Mouse (Mus musculus) cerebellum, adult 18-20 months (tissue): ENCODE measurements around the gene Nckipsd.

Source experiments
- DNase-seq, 2 experiments: peaks; one replicate each; pipeline ENCODE4 v3.0.0; 2021

The Nckipsd gene

GRCm38 (mm10) chr9:108808163-108808665 is at the start of gene Nckipsd:
Gene Nckipsd, plus strand, starts transcription at chr9:108808368.
- DNase-seq = peak; percentile 93 to 99

DNA sequence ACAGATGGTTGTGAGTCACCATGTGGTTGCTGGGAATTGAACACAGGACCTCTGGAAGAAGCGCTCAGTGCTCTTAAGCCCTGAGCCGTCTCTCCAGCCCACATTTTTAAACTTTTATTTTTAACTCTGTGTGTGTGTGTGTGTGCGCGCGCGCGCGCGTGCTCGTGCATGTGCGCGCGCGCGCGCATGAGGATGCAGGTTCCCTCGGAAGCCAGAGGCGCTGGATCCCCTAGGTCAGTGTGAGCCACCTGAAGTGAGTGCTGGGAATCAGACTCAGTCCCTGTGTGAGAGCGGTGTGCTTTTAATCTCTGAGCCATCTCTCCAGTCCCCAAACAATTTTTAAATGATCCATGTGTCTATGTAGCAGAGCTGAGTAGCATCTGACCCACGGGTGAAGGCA is 49.0 kb upstream of the Nckipsd start:
- DNase-seq = no peak

DNA sequence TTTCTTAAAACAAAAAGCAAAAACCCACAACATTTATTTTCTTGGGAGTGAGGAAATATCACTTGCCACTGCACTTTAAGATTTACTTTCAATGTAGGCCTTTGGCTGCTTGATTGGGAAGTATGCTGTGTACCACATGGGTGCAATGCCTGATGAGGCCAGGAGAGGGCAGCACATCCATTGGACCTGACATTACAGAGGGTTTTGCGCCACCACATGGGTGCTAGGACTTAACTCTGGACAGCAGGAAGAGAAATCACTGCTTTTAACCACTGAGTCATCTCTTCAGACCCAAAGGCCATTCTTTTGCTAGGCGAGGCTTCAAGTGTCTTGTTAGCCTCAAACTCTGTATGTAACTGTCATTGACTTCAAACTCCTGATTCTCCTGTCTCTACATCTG is 48.4 kb upstream of the Nckipsd start:
- peak in 1 of 2 experiments; percentile 25 for DNase-seq

- DNase-seq = no peak
Observed at GRCm38 (mm10) chr9:108761561-108761960, 46.6 kb upstream of the Nckipsd start.

DNA sequence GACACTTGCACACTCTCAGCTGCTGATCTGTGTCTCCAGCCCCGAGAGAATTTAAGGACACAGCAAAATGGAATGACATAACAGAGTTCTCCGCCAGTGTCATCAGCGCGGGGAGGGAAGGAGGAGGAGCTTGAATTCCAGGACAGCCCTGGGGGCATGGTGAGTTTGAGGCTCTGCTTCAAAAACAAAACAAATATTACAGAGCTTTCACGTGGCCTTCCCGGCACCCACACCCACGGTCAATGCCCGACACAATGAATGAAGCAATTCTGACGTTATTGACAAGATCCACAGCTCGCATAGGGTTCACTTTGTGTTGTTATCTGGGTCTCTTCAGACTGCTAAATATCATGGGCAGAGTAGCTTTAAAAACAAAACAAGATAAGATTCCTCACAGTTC is 43.2 kb upstream of the Nckipsd start:
- no peak for DNase-seq

DNA sequence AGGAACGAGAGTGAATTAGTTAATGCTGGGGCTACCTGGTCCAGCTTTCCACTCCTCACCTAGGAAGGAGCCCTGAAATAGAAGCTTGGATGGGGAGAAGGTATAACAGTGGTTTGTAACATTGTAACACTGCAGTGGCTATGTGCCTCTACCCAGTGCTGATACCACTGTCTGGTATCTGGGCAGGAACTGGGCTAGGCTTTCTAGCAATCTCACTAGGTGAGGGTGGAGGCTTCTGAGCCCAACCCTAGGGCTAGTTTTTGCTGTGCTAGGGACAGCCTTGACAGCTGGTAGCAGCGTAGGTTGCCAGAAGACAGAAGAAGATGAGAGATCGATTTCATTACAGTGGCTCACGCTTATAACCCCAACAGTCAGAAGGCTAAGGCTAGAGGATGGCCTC is 31.6 kb upstream of the Nckipsd start:
- DNase-seq = no peak

GRCm38 (mm10) chr9:108777276-108777675 is 30.9 kb upstream of the Nckipsd start:
- DNase-seq = no peak

- no peak for DNase-seq
Observed at GRCm38 (mm10) chr9:108780959-108781358, 27.2 kb upstream of the Nckipsd start.

- no peak for DNase-seq
Observed at GRCm38 (mm10) chr9:108781891-108782290, 26.3 kb upstream of the Nckipsd start.

- DNase-seq = no peak
Observed at GRCm38 (mm10) chr9:108782836-108783547, 25.2 kb upstream of the Nckipsd start.

GRCm38 (mm10) chr9:108783548-108784463 is 24.4 kb upstream of the Nckipsd start, which contains the start of gene Ip6k2:
Gene Ip6k2, plus strand, starts transcription at chr9:108783796.
- peak; percentile 97 to 98 for DNase-seq

GRCm38 (mm10) chr9:108785416-108785815 is 22.8 kb upstream of the Nckipsd start:
- DNase-seq = no peak

DNA sequence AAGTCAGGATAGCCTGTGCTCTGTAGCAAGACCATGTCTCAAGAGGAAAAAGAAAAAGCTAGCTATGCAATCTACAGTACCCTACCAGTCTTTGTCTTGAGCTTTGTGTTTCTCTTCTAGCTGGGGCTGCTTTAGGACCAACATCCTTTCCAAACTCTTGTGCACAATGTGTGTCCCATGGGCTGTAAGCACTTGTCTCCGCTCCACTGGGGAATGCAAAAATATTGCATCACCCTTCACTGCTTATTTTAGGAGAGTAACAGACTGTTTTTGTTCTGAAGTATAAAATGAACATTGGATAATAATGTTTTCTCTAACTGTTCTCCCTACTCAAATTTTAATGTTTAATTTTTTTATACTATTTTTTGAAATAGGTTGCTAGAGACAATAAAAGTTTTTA is 21.7 kb upstream of the Nckipsd start:
- DNase-seq = no peak

DNA sequence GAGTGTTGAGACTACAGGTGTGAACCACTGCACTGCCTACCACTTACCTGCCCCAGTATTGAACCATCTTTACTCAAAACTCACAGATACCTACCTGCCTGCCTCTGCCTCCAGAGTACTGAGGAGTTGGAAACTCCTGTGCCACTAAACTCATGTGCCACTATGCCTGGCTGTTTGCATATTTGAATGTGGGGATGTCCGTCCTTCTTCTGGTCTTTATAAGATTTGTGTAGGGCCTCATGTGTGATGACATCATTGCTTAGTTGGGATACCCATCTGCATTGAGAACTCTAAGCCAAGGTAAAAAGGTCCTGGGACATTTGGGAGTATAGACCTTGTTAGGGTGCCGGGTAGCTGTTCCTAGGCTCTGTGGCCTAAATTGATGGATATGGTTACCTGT is 21.1 kb upstream of the Nckipsd start:
- no peak for DNase-seq

DNA sequence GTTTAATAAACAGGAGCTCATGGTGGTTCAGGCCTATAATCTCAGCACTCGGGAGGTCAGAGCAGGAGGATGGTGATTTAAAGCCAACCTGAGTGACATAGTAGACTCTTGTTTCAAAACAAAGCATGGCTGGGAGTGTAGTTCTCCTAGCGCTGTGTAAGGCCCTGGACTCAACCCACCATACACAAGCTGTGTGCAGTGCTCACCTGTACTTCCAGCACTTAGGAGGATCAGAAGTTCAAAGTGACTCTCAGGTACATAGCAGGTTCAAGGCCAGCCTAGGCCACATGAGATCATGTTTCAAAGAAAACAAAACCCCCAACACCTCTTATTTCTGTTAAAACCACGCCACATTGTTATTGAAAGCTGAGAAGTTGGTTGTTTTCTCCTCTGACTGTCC is 19.5 kb upstream of the Nckipsd start:
- no peak for DNase-seq

DNA sequence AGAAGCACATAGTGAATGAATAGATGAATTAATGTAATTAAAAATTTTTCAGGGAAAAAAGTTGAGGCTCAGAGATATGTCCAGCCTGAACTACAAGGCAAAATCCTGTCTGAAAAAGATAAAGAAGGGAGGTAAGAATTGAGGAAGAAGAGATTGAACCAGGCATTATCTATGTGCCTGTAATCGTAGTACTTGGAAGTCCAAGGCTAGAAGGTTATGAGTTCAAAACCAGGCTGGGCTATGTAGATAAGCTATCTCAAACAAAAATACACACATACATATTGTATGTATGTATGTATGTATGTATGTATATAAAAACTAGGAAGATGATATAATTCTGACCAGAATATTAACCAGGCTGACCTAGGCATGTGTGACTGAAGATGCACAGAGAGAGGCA is 15.9 kb upstream of the Nckipsd start:
- no peak for DNase-seq

GRCm38 (mm10) chr9:108792730-108793129 is 15.4 kb upstream of the Nckipsd start:
- DNase-seq = peak in 1 of 2 experiments; percentile 7

DNA sequence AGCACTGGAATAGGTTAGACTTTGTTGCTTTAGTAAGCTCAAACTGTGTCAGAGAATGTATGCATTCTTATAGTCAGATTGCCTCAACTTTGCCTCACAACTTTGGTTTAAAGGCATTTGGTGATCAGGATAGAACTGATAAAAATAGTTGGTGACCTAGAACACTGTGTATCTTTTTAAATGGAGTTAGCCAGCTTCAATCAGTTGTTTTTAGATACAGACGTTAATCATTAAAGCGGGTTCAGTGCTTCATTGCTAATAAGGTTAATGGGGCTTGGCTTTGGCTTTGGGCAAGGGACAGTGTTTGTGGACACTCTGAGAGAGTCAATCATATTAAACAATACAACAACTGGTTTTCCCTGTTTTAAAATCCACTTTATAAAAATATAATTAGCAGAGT is 12.9 kb upstream of the Nckipsd start:
- peak in 1 of 2 experiments; percentile 2 for DNase-seq

GRCm38 (mm10) chr9:108795762-108796161 is 12.4 kb upstream of the Nckipsd start:
- DNase-seq = peak in 1 of 2 experiments; percentile 55

DNA sequence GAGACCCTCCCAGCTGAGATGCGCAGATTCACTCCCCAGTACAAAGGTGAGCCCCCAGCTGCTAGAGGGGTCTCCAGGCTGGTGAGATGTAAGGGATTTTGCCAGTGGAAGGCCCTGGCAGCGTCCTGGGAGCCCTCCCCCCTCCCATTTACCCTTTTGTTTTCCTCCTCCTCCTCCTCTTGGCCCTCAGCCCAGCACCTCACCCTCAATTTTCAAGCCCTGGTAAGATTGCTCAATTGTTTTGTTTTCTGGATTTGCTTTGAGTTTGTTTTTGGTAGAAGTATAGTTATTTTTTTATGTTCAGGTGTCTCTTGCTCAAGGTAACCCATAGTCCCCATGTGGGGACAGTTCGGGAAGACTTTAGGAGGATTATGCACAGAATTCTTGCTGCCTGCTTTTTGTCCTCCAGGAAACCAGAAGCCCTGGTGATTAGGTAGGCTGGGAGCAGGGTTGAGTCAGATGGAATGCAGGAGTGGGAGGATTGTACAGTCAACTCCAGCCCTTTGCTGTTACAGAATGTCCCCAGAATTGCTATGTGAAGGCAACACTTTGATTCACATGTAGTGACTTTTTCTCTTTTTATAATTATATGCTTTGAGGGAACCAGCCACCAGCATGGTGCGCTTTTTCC is 11.7 kb upstream of the Nckipsd start:
- no peak for DNase-seq

GRCm38 (mm10) chr9:108797477-108797876 is 10.7 kb upstream of the Nckipsd start:
- no peak for DNase-seq

DNA sequence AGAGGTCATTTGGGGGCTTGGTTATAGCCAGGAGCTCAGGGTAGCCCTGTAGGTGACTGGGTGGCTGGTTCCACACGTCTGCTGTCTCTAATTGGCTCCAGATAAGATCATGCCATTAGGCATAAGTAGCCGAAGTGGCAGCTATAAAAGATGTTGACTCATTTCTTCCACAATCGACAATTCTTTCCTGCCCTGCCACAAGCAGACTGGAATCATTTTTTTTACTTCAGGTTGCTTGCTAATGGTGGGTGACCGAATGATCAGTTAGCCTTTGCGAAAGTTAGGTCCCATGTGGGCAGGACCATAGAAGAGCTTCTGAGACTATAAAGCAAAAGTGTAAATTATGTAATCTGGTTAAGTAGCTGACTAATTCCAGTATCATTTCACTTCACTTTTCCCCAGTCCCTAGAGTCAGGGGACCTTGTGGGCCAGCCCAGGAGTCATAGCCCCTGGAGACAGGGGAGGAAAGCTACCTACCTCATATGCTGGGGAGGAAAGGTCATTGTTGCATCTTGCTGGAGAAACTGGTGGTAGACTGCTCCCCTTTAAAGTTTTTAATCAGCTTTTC is 9.6 kb upstream of the Nckipsd start:
- no peak for DNase-seq

DNA sequence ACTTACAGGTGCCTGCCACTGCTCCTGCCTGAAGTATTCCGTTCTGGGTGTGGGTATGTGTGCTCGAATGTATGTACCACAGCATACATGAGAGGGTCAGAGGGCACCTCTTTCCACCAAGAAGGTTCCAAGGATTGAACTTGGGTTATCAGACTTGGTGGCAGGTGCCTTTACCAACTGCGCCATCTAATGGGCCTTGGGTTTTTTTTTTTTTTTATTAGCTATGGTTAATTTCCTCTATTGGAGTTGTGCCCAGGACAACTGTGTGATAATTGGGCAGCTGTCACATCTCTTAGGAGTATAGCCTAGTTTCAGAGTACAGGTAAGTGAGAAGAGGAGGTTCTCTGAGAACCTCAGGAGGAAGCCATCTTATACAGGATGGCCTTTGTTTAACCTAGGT is 8.6 kb upstream of the Nckipsd start:
- peak in 1 of 2 experiments; percentile 40 for DNase-seq
